Mouse (Mus musculus): Measurements from ENCODE around the gene BC049715. TPM values are rescaled to one million over a fixed set of nuclear protein-coding genes. Genes with fewer than 3 reads are reported as not detected.
"Not testable (repeated sequence)": the region's sequence is repeated elsewhere in the genome, so short reads cannot be mapped to it uniquely, and the experiment has no call there.

The BC049715 gene
- total and polyA plus RNA-seq, 3 experiments = 0.27 to 1.2 TPM; not detected in 1

GRCm38 (mm10) chr6:136795110-136795509, 32.3 kb upstream of the BC049715 start:
- no peaks in the 10 kb centered on the region for H3K27me3 ChIP-seq (ENCODE audit: control insufficient read depth in 1 of 2, insufficient read depth in 2 of 2, low read length in 2 of 2)
- no peak for TF ChIP-seq RAD21 (IDR thresholded peaks at IDR 0.05; ENCODE audit: low read depth, low read length)
- TF ChIP-seq CHD1 (IDR thresholded peaks at IDR 0.05; ENCODE audit: low read depth, low read length) = no peak
- 0 out of 2 replicates have a peak, but pooled peaks have one; percentile 7 for TF ChIP-seq GATA1 (IDR thresholded peaks at IDR 0.05; ENCODE audit: low read depth, low read length)
- H3K9me3 ChIP-seq (replicated peaks; ENCODE audit: insufficient read depth, low read length) = no peaks in the 10 kb centered on the region
- no peak overlapping the region for H3K27ac ChIP-seq (ENCODE audit: control insufficient read depth, low read depth, low read length)
- peak; percentile 52 for DNase-seq (ENCODE audit: low read depth, low spot score)
- no peaks in the 10 kb centered on the region for H3K36me3 ChIP-seq (ENCODE audit: control insufficient read depth in 1 of 2, insufficient read depth in 2 of 2, low read length in 2 of 2)
- H3K4me3 ChIP-seq (ENCODE audit: control insufficient read depth in 1 of 2, insufficient read depth in 1 of 2, low read depth in 2 of 2, low read length in 2 of 2) = no peak overlapping the region
- H3K4me1 ChIP-seq (ENCODE audit: control insufficient read depth in 1 of 2, insufficient read depth in 2 of 2, low read length in 2 of 2) = peaks cover 0 to 5% of the 10 kb centered on the region in 2 experiments; a peak in 2 of 4 replicates
- H3K9ac ChIP-seq (ENCODE audit: control insufficient read depth, low read depth, low read length, poor library complexity, severe bottlenecking) = no peak overlapping the region
- H3K79me2 ChIP-seq (ENCODE audit: control insufficient read depth, insufficient read depth, low read length, poor library complexity) = no peaks in the 10 kb centered on the region

- TF ChIP-seq TCF12 (IDR thresholded peaks at IDR 0.05; ENCODE audit: low read depth, low read length) (no peak), GATA1 (IDR thresholded peaks at IDR 0.05; ENCODE audit: low read depth, low read length) (no peak), SIN3A (IDR thresholded peaks at IDR 0.05; ENCODE audit: low read length) (no peak), MAFK (IDR thresholded peaks at IDR 0.05; ENCODE audit: borderline replicate concordance, low read depth, low read length) (no peak), POLR2AphosphoS2 (IDR thresholded peaks at IDR 0.05; ENCODE audit: low read length) (no peak), MAZ (IDR thresholded peaks at IDR 0.05; ENCODE audit: low read depth, low read length) (no peak), CHD1 (IDR thresholded peaks at IDR 0.05; ENCODE audit: low read depth, low read length) (no peak), MXI1 (IDR thresholded peaks at IDR 0.05; ENCODE audit: low read depth, low read length) (no peak), ZC3H11A (IDR thresholded peaks at IDR 0.05; ENCODE audit: low read depth, low read length) (no peak), EP300 (IDR thresholded peaks at IDR 0.05; ENCODE audit: low read depth in 1 of 2, low read length in 2 of 2) (no peak), ZNF384 (IDR thresholded peaks at IDR 0.05; ENCODE audit: low read depth, low read length) (no peak), BHLHE40 (IDR thresholded peaks at IDR 0.05; ENCODE audit: borderline replicate concordance, low read depth, low read length) (no peak), TBP (IDR thresholded peaks at IDR 0.05; ENCODE audit: low read depth, low read length) (no peak), ZKSCAN1 (IDR thresholded peaks at IDR 0.05; ENCODE audit: low read depth, low read length) (no peak), ZMIZ1 (IDR thresholded peaks at IDR 0.05; ENCODE audit: low read depth, low read length) (no peak), RAD21 (IDR thresholded peaks at IDR 0.05; ENCODE audit: low read depth, low read length) (no peak)
- H3K27ac ChIP-seq (ENCODE audit: control insufficient read depth, low read depth, low read length) = no peak overlapping the region
- H3K4me1 ChIP-seq (ENCODE audit: control insufficient read depth in 1 of 2, insufficient read depth in 2 of 2, low read length in 2 of 2) = peaks cover 0 to 5% of the 10 kb centered on the region in 2 experiments; a peak in 2 of 4 replicates
- no peak for DNase-seq (ENCODE audit: low read depth, low spot score)
- no peak overlapping the region for H3K9ac ChIP-seq (ENCODE audit: control insufficient read depth, low read depth, low read length, poor library complexity, severe bottlenecking)
- H3K4me3 ChIP-seq (ENCODE audit: control insufficient read depth in 1 of 2, insufficient read depth in 1 of 2, low read depth in 2 of 2, low read length in 2 of 2) = no peak overlapping the region
- H3K9me3 ChIP-seq (replicated peaks; ENCODE audit: insufficient read depth, low read length) = no peaks in the 10 kb centered on the region
- H3K27me3 ChIP-seq (ENCODE audit: control insufficient read depth in 1 of 2, insufficient read depth in 2 of 2, low read length in 2 of 2) = no peaks in the 10 kb centered on the region
- H3K36me3 ChIP-seq (ENCODE audit: control insufficient read depth in 1 of 2, insufficient read depth in 2 of 2, low read length in 2 of 2) = no peaks in the 10 kb centered on the region
- H3K79me2 ChIP-seq (ENCODE audit: control insufficient read depth, insufficient read depth, low read length, poor library complexity) = no peaks in the 10 kb centered on the region
These were observed 31.6 kb upstream of the BC049715 start for GRCm38 (mm10) chr6:136795850-136796249.

- not testable (repeated sequence) for H3K9ac ChIP-seq (ENCODE audit: control insufficient read depth, low read depth, low read length, poor library complexity, severe bottlenecking); DNase-seq (ENCODE audit: low read depth, low spot score); H3K27ac ChIP-seq (ENCODE audit: control insufficient read depth, low read depth, low read length); H3K4me1 ChIP-seq (ENCODE audit: control insufficient read depth in 1 of 2, insufficient read depth in 2 of 2, low read length in 2 of 2); H3K9me3 ChIP-seq (replicated peaks; ENCODE audit: insufficient read depth, low read length); H3K36me3 ChIP-seq (ENCODE audit: control insufficient read depth in 1 of 2, insufficient read depth in 2 of 2, low read length in 2 of 2); H3K79me2 ChIP-seq (ENCODE audit: control insufficient read depth, insufficient read depth, low read length, poor library complexity); H3K27me3 ChIP-seq (ENCODE audit: control insufficient read depth in 1 of 2, insufficient read depth in 2 of 2, low read length in 2 of 2); H3K4me3 ChIP-seq (ENCODE audit: control insufficient read depth in 1 of 2, insufficient read depth in 1 of 2, low read depth in 2 of 2, low read length in 2 of 2)
These were observed 29.3 kb upstream of the BC049715 start for GRCm38 (mm10) chr6:136797874-136798693.
